Mouse (Mus musculus) kidney, embryonic 16.5 days (tissue): ENCODE data around the gene Cir1. TPM values are rescaled to one million over a fixed set of nuclear protein-coding genes. Genes with fewer than 3 reads are reported as not detected.
A peak's percentile ranks its signal among the peaks of the same experiment; 100 is the strongest.

Experiments
- ATAC-seq: fragments of 200-750 bp; cut with Nextera tagmentation; 2 replicates; pipeline ENCODE4 v1.8.0; 2017; ENCODE audit warnings: moderate TSS enrichment; ENCODE audit not compliant: low FRiP score, low TSS enrichment
- H3K27ac ChIP-seq: fragments of 300-500 bp; sonication (generic); 2 replicates; pipeline ENCODE4 v1.5.1; 2014; ENCODE audit warnings: low read length
- H3K27me3 ChIP-seq: fragments of 300-500 bp; sonication (generic); 2 replicates; pipeline ENCODE4 v1.6.1; 2014; ENCODE audit warnings: low read length, control low read depth, mixed read lengths; ENCODE audit not compliant: insufficient read depth
- H3K36me3 ChIP-seq: fragments of 300-500 bp; sonication (generic); 2 replicates; pipeline ENCODE4 v1.6.1; 2014; ENCODE audit warnings: low read length, control low read depth, mixed read lengths; ENCODE audit not compliant: insufficient read depth
- H3K4me1 ChIP-seq: fragments of 300-500 bp; sonication (generic); 2 replicates; pipeline ENCODE4 v1.6.1; 2014; ENCODE audit warnings: low read length, control low read depth, mixed read lengths; ENCODE audit not compliant: insufficient read depth
- H3K4me2 ChIP-seq: fragments of 300-500 bp; sonication (generic); replicated peaks from 2 replicates; pipeline ENCODE4 v1.6.1; 2014; ENCODE audit warnings: low read depth, low read length
- H3K4me3 ChIP-seq: fragments of 300-500 bp; sonication (generic); 2 replicates; pipeline ENCODE4 v1.5.1; 2014; ENCODE audit warnings: mild to moderate bottlenecking, low read length
- H3K9ac ChIP-seq: fragments of 300-500 bp; sonication (generic); replicated peaks from 2 replicates; pipeline ENCODE4 v1.6.1; 2014; ENCODE audit warnings: low read length
- H3K9me3 ChIP-seq: fragments of 300-500 bp; sonication (generic); 2 replicates; pipeline ENCODE4 v1.6.1; 2016; ENCODE audit warnings: low read length, control low read depth
- WGBS: fragments of 180-500 bp; shearing (Covaris S2); extraction: QIAGEN DNeasy Blood & Tissue Kit; methylation state at CpG from one replicate; pipeline ENCODE4 v1.1.7; 2014; 5-methylcytosine and 5-hydroxymethylcytosine counted together
- polyA plus RNA-seq: library from polyadenylated mRNA; unstranded; fragments of >200 nt; fragmentation: Nextera tagmentation; extraction: Ambion mirVana; gene quantifications from 2 replicates; pipeline ENCODE4 v1.2.1, GENCODE M21; 2015

Gene Cir1
- polyA plus RNA-seq, 1 experiment from 2014 or later: 20.7 TPM

DNA sequence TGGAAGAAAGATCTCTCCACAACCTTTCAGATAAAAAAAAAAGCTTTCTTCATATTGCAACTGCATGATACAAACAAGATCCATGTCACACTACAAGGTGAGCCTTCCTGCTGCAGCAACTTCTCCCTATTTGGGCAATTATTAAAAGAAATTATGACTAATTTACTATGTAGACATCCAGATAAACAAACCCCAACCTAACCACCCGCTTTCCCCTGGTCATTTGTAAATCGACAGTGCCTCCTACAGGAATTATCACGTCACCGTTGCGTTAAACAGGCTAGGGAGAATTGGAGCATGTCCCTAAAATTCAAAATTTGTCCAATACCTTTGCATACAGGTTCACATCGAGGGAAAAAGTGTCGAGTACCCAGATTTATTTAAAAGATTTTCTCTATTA is 30.8 kb downstream of the Cir1 start:
- no peak for ATAC-seq
- Histone ChIP-seq H3K9me3 (no peaks in the 10 kb centered on the region), H3K9ac (no peak overlapping the region), H3K4me1 (peaks cover 20% of the 10 kb centered on the region), H3K36me3 (0 out of 2 replicates have a peak, but pooled peaks cover 3% of the 10 kb centered on the region), H3K4me3 (no peak overlapping the region), H3K27me3 (peaks cover 46% of the 10 kb centered on the region), H3K27ac (no peak overlapping the region), H3K4me2 (no peak overlapping the region)
- WGBS: 14% methylated on average over 7 of the region's 7 CpGs

DNA sequence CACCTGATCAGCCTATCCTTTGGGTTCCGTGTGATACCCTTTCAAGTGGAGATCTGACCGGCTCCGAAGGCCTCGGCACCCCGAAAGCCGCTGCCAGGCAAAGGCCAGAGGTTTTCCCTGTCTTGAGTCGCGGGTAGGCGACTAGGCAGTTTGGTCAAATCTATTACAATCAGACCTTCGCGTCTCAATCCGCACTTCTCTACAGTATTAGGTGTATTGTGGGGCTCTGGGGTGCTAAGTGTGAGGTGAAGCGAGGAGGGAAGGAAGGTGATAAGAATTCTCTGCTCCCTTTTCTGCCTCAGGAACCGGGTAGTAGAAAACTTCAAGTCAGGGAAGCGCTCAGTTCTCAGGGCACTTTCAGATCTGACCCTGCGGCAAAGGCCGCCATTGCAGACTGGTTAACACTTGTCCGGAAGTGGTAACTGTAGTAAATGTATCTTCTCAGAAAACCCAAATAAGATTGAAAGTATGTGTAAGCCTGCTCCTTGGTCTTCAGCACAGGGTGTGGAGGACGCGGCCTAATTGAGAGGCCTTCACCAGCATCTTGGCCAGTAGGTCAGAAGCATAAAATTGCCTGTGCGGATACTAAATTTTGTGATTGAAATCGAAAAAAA is 31.3 kb downstream of the Cir1 start:
- no peak overlapping the region for H3K9ac ChIP-seq
- no peak overlapping the region for H3K27ac ChIP-seq
- H3K9me3 ChIP-seq: no peaks in the 10 kb centered on the region
- peak overlapping the region; percentile 10; the same call in 1 of the 2 replicates for H3K4me2 ChIP-seq
- H3K27me3 ChIP-seq: peaks cover 51% of the 10 kb centered on the region
- 0 out of 2 replicates have a peak, but pooled peaks cover 3% of the 10 kb centered on the region for H3K36me3 ChIP-seq
- H3K4me3 ChIP-seq: peak overlapping the region; percentile 17; the same call in 1 of the 2 replicates
- WGBS: 14% methylated on average over 22 of the region's 22 CpGs
- H3K4me1 ChIP-seq: peaks cover 20% of the 10 kb centered on the region
- ATAC-seq: no peak

DNA sequence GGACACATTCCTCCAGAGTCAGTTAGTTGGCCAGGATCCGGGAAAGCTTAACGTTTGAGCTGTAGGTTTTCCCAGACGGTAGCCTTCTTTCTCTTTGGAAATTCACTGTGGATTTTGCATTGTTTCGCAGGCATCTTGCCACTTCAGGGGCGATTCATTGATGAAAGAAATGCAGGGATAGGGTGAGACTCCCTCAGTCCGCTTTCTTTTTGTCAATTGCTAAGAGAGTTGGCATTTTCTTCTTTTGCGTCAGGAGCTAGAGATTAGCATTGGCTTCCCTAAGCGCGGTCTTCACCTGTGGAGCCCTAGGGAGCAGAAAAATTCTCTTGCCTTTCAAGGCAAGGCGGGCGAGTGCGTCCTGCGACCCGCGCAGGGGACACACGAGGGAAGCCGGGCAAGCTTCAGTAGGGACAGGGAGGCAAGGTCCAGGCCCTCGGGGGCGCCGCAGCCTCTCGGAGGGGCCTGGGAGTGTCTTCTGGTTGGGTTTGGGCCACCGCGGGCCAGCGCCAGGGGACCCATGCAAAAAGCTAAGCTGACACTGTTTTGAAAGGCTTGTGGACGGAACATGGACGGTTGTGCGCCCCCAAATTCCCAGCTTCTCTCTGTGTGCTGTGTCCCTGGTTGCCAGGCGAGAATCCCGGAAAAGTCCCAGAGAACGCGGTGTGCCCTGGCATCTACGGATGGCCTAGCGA is 32.0 kb downstream of the Cir1 start:
- Histone ChIP-seq H3K9me3 (no peaks in the 10 kb centered on the region), H3K27me3 (peaks cover 56% of the 10 kb centered on the region), H3K9ac (no peak overlapping the region), H3K27ac (no peak overlapping the region), H3K4me1 (peaks cover 20% of the 10 kb centered on the region), H3K36me3 (0 out of 2 replicates have a peak, but pooled peaks cover 3% of the 10 kb centered on the region), H3K4me2 (peak overlapping the region; percentile 10), H3K4me3 (peak overlapping the region; percentile 17; the same call in 1 of the 2 replicates)
- WGBS: 1% methylated on average over 33 of the region's 33 CpGs
- ATAC-seq: no peak

DNA sequence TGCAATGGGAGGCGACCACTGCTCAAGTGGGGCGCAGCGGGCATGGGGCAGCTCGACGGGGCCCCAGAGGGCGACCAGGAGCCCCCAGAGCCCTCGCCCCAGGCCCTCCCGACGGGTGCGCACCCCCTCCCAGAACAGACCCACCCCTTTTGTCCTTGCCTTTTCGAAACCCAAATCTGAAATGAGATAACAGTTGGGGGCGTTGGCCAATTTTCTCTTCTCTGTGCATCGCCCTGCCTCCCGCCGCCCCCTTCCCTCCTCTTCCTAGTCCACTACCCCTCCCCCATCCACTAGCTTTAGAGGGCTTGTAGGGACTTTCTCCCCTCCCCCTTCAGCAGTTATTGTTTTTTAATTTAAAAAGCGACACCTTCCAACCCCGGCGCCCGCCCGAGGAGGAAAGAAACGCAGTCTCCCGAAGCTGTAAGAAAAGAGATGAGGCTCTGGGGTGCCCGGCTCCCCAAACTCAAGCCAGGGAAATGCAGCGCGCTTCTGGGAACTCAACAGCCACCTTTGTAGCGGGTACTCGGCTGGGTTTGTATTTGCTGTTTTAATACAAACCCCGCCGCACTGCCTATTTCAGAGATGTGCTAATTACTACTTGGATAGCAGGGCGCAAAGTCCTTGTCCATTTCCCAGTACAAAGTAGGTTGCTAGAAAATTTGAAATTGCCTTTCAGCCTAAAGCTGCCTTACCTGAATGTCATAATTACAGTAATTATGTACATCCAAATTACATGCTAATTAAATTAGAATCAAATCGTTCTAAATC is 33.0 kb downstream of the Cir1 start:
- no peaks in the 10 kb centered on the region for H3K36me3 ChIP-seq
- no peak overlapping the region for H3K9ac ChIP-seq
- H3K27me3 ChIP-seq: peaks cover 61% of the 10 kb centered on the region
- H3K4me3 ChIP-seq: peak overlapping the region; percentile 25; the same call in 1 of the 2 replicates
- no peaks in the 10 kb centered on the region for H3K9me3 ChIP-seq
- no peak for ATAC-seq
- peak overlapping the region; percentile 8 for H3K4me2 ChIP-seq
- no peak overlapping the region for H3K27ac ChIP-seq
- 2% methylated on average over 30 of the region's 31 CpGs for WGBS
- peaks cover 24% of the 10 kb centered on the region for H3K4me1 ChIP-seq

DNA sequence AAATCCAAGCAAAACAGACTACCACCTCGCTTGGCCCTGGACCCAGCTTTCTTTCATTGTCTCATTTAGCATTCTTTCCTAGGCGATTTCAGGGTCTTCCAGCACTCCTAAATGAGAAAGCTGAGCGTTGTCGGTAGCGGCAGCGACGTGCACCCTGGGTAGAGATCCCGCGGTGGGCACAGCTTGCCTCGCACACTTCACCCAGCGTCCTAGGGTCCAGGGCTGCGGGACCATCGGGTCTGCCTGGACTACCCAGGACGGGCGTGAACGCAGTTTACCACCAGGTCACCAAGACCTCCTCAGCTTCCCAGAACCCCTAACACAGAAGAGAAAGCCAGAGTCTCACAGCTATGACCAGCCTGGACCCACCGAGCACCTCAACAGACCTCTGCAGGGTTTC is 33.6 kb downstream of the Cir1 start:
- Histone ChIP-seq H3K9me3 (no peaks in the 10 kb centered on the region), H3K27me3 (peaks cover 67% of the 10 kb centered on the region), H3K27ac (no peak overlapping the region), H3K4me1 (peaks cover 30% of the 10 kb centered on the region), H3K4me3 (peak overlapping the region; percentile 25), H3K36me3 (no peaks in the 10 kb centered on the region), H3K9ac (no peak overlapping the region), H3K4me2 (peak overlapping the region; percentile 8)
- under 1% methylated on average over 17 of the region's 17 CpGs for WGBS
- ATAC-seq: no peak

DNA sequence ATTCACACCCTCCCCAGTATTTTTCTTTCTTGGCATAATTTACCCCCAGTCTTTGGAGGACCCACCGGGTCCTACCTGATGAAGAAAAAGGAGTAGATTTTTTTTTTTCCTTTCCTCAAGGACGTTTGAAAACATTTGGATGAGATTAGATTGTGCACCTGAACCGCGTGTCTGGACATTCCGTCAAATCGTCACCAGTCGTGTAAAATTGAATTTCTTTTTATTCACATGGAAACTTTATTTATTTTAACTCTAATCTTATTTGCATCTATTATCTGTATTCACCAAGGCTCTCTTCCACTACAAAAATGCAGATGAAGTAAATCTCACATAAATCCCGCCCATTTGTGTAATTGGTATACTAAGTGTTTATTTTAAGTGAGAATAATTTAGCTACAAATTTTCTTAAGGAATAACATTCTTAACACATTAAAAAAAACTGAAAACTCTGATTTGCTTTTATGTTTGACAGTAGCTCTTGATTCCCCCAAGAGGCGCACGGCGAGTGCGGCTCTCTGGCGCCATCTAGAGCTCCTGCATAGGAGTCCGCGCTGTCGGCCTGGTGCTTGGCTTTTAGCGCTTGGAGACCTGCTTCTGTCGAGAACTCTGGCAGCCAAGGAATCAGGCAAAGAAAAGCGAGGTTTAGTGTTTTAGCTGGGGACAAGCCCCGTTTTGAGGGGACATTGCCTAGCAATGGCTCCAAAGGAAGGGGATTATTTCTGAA is 34.2 kb downstream of the Cir1 start:
- ATAC-seq: no peak
- peaks cover 36% of the 10 kb centered on the region for H3K4me1 ChIP-seq
- no peaks in the 10 kb centered on the region for H3K36me3 ChIP-seq
- WGBS: 3% methylated on average over 20 of the region's 20 CpGs
- no peaks in the 10 kb centered on the region for H3K9me3 ChIP-seq
- H3K9ac ChIP-seq: no peak overlapping the region
- peaks cover 72% of the 10 kb centered on the region for H3K27me3 ChIP-seq
- peak overlapping the region; percentile 25; the same call in 1 of the 2 replicates for H3K4me3 ChIP-seq
- H3K27ac ChIP-seq: no peak overlapping the region
- H3K4me2 ChIP-seq: peak overlapping the region; percentile 8; the same call in 1 of the 2 replicates

DNA sequence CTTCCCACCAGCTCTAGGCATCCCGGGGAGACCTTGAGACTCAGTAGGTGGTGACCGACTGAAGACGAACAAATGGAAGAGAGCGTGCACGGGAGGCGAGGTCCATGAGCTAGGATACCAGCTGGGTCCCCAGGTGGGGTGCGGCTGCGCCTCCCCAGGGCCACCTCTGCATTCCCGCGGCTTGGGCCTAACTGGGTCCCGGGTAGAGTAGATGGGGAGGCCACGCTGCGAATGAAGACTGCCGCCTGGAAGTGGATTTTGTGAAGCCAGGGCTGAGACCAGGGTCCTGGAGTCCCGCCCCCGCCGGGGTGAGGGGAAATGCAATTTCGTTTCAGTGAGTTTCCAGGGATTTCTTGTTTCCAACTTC is 34.8 kb downstream of the Cir1 start:
- 1% methylated on average over 18 of the region's 18 CpGs for WGBS
- Histone ChIP-seq H3K36me3 (no peaks in the 10 kb centered on the region), H3K9me3 (no peaks in the 10 kb centered on the region), H3K27ac (no peak overlapping the region), H3K4me1 (peaks cover 42% of the 10 kb centered on the region), H3K4me2 (peak overlapping the region; percentile 30), H3K9ac (no peak overlapping the region), H3K4me3 (peak overlapping the region; percentile 10), H3K27me3 (peaks cover 78% of the 10 kb centered on the region)
- no peak for ATAC-seq

DNA sequence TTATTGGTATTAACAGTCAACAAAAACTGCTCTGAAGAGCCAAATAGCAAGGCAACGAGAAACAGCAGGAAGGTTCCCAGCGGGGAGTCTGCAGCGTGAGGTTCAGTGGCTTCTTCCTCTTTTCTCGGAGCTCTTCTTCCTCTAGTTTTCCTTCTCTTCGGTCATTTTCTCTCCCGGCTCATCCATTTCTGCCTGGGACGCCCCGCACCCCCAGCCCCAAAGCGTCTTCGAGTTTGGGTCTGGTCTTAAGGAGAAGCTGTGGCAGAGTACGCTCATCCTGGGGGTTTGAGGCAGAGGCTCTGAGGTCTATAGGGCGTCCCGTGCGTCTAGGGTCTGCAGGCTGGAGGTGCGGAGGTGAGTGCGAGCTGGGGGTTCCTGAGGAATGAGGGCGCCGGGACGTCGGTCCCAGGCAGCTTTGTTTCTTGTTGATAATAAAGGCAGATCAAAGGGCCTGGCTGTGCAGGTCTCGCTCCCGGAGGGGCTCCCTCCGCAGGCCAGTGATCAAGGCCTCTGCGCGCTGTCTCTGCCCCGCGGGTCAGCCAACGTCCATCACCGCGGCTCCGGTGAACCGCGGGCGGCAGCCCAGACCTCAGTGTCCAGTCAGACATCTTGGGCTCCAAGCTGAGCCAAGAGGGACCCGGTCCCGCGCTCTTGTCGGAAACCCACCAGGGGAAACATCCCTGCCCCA is 35.3 kb downstream of the Cir1 start:
- H3K9ac ChIP-seq: no peak overlapping the region; the same call in 1 of the 2 replicates
- peaks cover 47% of the 10 kb centered on the region for H3K4me1 ChIP-seq
- H3K4me3 ChIP-seq: peak overlapping the region; percentile 10
- H3K27me3 ChIP-seq: peaks cover 80% of the 10 kb centered on the region
- H3K9me3 ChIP-seq: no peaks in the 10 kb centered on the region
- no peaks in the 10 kb centered on the region for H3K36me3 ChIP-seq
- no peak overlapping the region for H3K27ac ChIP-seq
- H3K4me2 ChIP-seq: peak overlapping the region; percentile 30
- no peak for ATAC-seq
- WGBS: under 1% methylated on average over 38 of the region's 38 CpGs

DNA sequence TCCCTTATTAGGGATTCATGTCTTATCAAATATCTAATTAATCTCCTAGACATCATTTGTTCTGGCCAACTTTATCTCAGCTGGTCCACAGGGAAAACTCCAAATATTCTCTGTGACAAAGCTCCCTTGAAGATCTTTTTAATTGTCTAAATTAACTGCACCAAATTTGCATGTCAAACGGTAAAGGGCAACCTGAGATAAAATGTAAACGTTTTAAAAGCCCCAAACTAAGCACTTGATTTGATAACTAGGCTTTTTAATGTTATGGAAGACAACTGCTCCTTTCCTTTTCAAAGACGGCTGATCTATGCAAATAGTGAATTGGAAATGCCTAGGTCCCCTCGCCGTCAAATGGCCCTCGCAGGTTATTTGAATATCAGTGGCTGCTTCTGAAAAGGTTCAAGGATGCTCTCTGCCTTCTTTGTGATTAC is 36.3 kb downstream of the Cir1 start:
- no peak for ATAC-seq
- no peak overlapping the region for H3K4me3 ChIP-seq
- no peak overlapping the region for H3K9ac ChIP-seq
- H3K4me1 ChIP-seq: peaks cover 56% of the 10 kb centered on the region
- H3K27me3 ChIP-seq: peaks cover 79% of the 10 kb centered on the region
- H3K27ac ChIP-seq: no peak overlapping the region
- no peaks in the 10 kb centered on the region for H3K36me3 ChIP-seq
- H3K9me3 ChIP-seq: no peaks in the 10 kb centered on the region
- WGBS: 1% methylated on average over 6 of the region's 6 CpGs
- no peak overlapping the region for H3K4me2 ChIP-seq
